Mouse (Mus musculus) stomach, postnatal 0 days (tissue): ENCODE data around the gene Pdik1l. TPM values are rescaled to one million over a fixed set of nuclear protein-coding genes. Genes with fewer than 3 reads are reported as not detected.

Source experiments
- ATAC-seq: fragments of 200-750 bp; cut with Nextera tagmentation; 2 replicates; pipeline ENCODE4 v1.8.0; 2017; ENCODE audit not compliant: low FRiP score, low TSS enrichment
- DNase-seq: peaks from one replicate; pipeline ENCODE4 v3.0.0-alpha.2; 2016; ENCODE audit warnings: low spot score
- H3K27ac ChIP-seq: fragments of 300-500 bp; sonication (generic); replicated peaks from 2 replicates; pipeline ENCODE4 v1.5.1; 2014; ENCODE audit warnings: mild to moderate bottlenecking, control low read depth
- H3K27me3 ChIP-seq: fragments of 300-500 bp; sonication (generic); 2 replicates; pipeline ENCODE4 v1.6.1; 2014; ENCODE audit warnings: low read length; ENCODE audit not compliant: control insufficient read depth, insufficient read depth
- H3K36me3 ChIP-seq: fragments of 300-500 bp; sonication (generic); 2 replicates; pipeline ENCODE4 v1.6.1; 2014; ENCODE audit warnings: low read length, mixed read lengths; ENCODE audit not compliant: control insufficient read depth, insufficient read depth
- H3K4me1 ChIP-seq: fragments of 300-500 bp; sonication (generic); replicated peaks from 2 replicates; pipeline ENCODE4 v1.6.1; 2014; ENCODE audit warnings: antibody characterized with exemption; ENCODE audit not compliant: control insufficient read depth, insufficient read depth
- H3K4me2 ChIP-seq: fragments of 300-500 bp; sonication (generic); replicated peaks from 2 replicates; pipeline ENCODE4 v1.6.1; 2014; ENCODE audit warnings: low read depth, mild to moderate bottlenecking, control low read depth, moderate library complexity
- H3K4me3 ChIP-seq: fragments of 300-500 bp; sonication (generic); 2 replicates; pipeline ENCODE4 v1.5.1; 2014; ENCODE audit warnings: low read depth, low read length, control low read depth
- H3K9ac ChIP-seq: fragments of 300-500 bp; sonication (generic); 2 replicates; pipeline ENCODE4 v1.6.1; 2014; ENCODE audit warnings: mild to moderate bottlenecking, low read length, control low read depth, mixed read lengths
- H3K9me3 ChIP-seq: fragments of 300-500 bp; sonication (generic); 2 replicates; pipeline ENCODE4 v1.6.1; 2016; ENCODE audit warnings: low read length; ENCODE audit not compliant: control insufficient read depth
- CTCF ChIP-seq: IDR thresholded peaks from 2 replicates; pipeline ENCODE4 v1.5.1; 2016; ENCODE audit warnings: antibody characterized with exemption, low read depth, mild to moderate bottlenecking, moderate library complexity
- EP300 ChIP-seq: optimal IDR thresholded peaks from 2 replicates; pipeline ENCODE3; 2016; ENCODE audit warnings: antibody characterized with exemption
- WGBS: fragments of 180-500 bp; shearing (Covaris S2); extraction: QIAGEN DNeasy Blood & Tissue Kit; methylation state at CpG from one replicate; pipeline ENCODE4 v1.1.7; 2014; 5-methylcytosine and 5-hydroxymethylcytosine counted together
- polyA plus RNA-seq: library from polyadenylated mRNA; unstranded; fragments of >200 nt; fragmentation: Nextera tagmentation; extraction: Ambion mirVana; gene quantifications from 2 replicates; pipeline ENCODE4 v1.2.1, GENCODE M21; 2015

The Pdik1l gene
- polyA plus RNA-seq, 1 experiment from 2014 or later, result 8.4 TPM

DNA sequence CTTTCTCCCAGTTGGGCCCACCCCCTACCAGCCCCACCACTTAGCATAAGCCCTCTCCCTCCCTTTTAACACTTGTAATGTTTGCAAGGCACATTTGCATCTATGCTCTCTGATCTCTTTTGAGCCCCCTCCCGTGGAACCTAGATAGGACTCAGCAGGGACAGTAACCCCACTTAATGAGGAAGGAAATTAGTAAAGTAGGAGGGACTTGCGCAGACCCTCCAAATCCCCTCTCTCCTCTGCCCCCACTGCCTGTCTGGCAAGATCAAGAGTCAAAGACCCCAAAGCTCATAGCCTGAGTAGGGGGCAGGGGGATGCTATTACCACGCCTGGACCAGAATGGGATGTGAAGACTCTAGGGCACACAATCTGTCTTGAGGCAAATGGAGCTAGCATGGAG is 32.9 kb downstream of the Pdik1l start:
- TF ChIP-seq CTCF, result no peak
- TF ChIP-seq EP300, result no peak
- no peak for ATAC-seq
- Histone ChIP-seq H3K9me3 (no peaks in the 10 kb centered on the region), H3K4me3 (no peak overlapping the region), H3K4me1 (0 out of 2 replicates have a peak, but pooled peaks cover 2% of the 10 kb centered on the region), H3K9ac (no peak overlapping the region), H3K27me3 (peaks cover 11% of the 10 kb centered on the region; the same call in 1 of the 2 replicates), H3K4me2 (no peak overlapping the region), H3K36me3 (no peaks in the 10 kb centered on the region), H3K27ac (no peak overlapping the region)
- 52% methylated on average over 3 of the region's 3 CpGs for WGBS
- DNase-seq, result no peak

DNA sequence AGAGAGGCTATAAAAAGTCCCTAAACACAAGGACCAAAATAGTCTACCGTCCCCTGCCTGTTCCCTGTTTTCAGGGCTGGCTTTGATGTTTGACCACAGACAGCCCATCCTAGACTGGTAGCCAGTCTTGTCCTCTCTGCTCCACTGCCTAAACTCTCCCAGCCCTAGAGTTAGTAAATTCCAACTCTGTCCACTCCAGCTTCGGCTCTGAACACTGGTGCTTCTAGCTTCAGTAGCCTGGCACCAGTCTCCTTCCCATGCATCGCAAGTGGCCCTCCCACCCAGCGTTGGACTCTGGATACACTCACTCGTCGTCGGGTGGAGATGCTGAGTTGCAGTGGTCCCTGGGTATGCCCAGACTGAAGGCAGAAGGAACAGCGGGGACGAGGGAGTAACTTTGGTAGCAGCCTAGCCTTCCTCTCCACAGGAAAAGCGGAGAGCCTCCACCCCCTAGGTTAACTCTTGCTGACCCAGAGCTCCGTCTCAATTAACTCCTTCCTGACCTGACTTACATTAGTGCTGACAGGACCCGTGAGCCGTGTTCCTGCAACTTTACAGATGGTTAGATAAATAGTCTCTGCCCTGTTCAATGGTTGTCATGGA is 33.9 kb downstream of the Pdik1l start, which contains the start of gene Grrp1:
TSS of gene Grrp1 (minus strand) at position 385 of the 603 bp plus-strand sequence.
- Histone ChIP-seq H3K9ac (0 out of 2 replicates have a peak within 1 kb of the TSS, but pooled peaks have one; percentile 23), H3K9me3 (no peaks in the 10 kb centered on the region), H3K4me2 (peak within 1 kb of the TSS; percentile 37), H3K4me1 (0 out of 2 replicates have a peak, but pooled peaks cover 2% of the 10 kb centered on the region), H3K27ac (peak within 1 kb of the TSS; percentile 40; the same call in 1 of the 2 replicates), H3K27me3 (peaks cover 11% of the 10 kb centered on the region; the same call in 1 of the 2 replicates), H3K36me3 (no peaks in the 10 kb centered on the region), H3K4me3 (peak within 1 kb of the TSS; percentile 27)
- ATAC-seq (no peak), DNase-seq (no peak)
- TF ChIP-seq EP300 (no peak), CTCF (no peak)
- WGBS, result 3% methylated on average over 13 of the region's 13 CpGs

DNA sequence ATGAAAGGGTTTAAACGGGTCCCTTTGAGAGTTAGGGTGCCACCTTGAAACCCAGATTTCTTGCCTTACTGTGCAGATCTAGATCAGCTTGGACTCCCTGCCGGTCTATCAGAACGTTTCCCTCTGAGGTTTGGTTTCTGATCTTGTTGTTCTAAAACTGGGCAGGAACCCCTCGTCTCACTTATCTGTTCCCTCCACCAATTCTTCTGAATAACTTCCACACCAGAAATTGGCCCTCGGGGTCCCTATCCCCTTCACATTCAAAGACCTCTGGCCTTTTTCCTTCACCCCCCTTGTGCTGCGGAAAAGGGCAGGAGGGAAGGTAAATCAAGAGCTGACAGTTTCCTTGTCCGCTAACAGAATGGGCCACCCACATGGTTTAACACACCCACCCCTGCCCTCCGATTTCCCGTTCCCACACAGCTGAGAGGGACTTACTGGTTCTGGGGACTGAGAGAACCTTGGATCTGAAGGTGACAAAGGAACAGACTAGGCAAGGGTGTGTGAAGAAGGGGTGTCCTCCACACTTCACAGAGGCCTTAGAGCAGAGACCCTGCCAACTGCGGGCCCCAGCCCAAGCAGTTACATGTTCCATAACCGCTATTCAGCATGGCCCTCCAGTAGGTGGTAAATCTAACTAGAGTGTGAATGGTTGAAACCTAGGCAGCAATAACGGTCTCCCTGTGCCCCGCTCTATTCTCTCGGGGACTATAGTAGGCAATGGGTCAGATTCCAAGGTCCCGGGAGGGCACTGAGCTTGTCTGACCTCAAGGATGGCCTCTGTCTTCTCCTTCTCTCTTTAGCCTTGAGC is 34.6 kb downstream of the Pdik1l start:
- peak overlapping the region; percentile 27 for H3K4me3 ChIP-seq
- H3K36me3 ChIP-seq, result no peaks in the 10 kb centered on the region
- no peaks in the 10 kb centered on the region for H3K9me3 ChIP-seq
- H3K27ac ChIP-seq, result peak overlapping the region; percentile 40; the same call in 1 of the 2 replicates
- 0 out of 2 replicates have a peak, but pooled peaks cover 2% of the 10 kb centered on the region for H3K4me1 ChIP-seq
- 34% methylated on average over 15 of the region's 15 CpGs for WGBS
- peaks cover 11% of the 10 kb centered on the region; the same call in 1 of the 2 replicates for H3K27me3 ChIP-seq
- DNase-seq (no peak), ATAC-seq (no peak)
- TF ChIP-seq CTCF (no peak), EP300 (no peak)
- H3K9ac ChIP-seq, result 0 out of 2 replicates have a peak overlapping the region, but pooled peaks have one; percentile 23
- peak overlapping the region; percentile 37 for H3K4me2 ChIP-seq

DNA sequence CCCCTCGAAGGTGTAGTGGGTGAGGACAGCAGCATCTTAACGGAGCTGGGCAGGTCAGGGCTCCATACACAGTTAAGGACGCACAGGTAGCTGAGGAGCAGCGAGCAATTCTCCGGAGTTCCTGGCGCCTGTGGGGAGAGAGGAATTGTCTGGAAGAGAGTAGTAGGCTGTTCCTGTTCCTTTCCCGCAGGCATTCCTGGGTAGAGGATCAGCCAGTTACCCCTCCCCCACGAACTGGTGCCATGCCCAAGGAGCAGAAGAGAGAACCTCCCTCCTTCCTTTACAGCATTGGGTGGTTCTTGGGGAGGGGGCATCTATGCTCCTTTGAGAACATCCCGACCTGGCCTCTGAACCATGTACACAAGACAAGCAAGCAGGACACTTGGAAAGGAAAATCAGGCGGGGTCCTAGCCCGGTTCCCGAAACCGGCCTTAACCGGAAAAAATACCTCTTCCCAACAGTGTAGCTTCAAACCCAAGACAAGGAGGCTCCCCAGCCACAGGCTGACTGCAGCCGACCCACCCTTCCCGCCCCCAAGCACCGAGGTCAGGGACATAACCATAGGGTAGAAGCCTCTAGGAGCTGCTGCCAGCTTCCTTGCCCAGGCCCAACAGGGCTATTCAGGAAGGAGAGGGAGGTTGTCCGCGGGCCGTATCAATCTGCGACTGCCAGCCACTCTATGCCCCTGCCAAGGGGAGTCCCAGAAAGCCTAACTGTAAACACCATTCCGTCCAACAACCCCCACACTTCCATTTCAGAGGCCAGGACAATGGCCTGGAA is 35.4 kb downstream of the Pdik1l start:
- peaks cover 11% of the 10 kb centered on the region; the same call in 1 of the 2 replicates for H3K27me3 ChIP-seq
- peak overlapping the region; percentile 47; the same call in 1 of the 2 replicates for H3K9ac ChIP-seq
- H3K9me3 ChIP-seq, result no peaks in the 10 kb centered on the region
- H3K4me1 ChIP-seq, result 0 out of 2 replicates have a peak, but pooled peaks cover 2% of the 10 kb centered on the region
- DNase-seq (no peak), ATAC-seq (no peak)
- H3K4me3 ChIP-seq, result peak overlapping the region; percentile 42
- H3K36me3 ChIP-seq, result no peaks in the 10 kb centered on the region
- H3K4me2 ChIP-seq, result peak overlapping the region; percentile 82
- H3K27ac ChIP-seq, result 0 out of 2 replicates have a peak overlapping the region, but pooled peaks have one; percentile 18
- WGBS, result 30% methylated on average over 22 of the region's 22 CpGs
- TF ChIP-seq EP300 (no peak), CTCF (no peak)

DNA sequence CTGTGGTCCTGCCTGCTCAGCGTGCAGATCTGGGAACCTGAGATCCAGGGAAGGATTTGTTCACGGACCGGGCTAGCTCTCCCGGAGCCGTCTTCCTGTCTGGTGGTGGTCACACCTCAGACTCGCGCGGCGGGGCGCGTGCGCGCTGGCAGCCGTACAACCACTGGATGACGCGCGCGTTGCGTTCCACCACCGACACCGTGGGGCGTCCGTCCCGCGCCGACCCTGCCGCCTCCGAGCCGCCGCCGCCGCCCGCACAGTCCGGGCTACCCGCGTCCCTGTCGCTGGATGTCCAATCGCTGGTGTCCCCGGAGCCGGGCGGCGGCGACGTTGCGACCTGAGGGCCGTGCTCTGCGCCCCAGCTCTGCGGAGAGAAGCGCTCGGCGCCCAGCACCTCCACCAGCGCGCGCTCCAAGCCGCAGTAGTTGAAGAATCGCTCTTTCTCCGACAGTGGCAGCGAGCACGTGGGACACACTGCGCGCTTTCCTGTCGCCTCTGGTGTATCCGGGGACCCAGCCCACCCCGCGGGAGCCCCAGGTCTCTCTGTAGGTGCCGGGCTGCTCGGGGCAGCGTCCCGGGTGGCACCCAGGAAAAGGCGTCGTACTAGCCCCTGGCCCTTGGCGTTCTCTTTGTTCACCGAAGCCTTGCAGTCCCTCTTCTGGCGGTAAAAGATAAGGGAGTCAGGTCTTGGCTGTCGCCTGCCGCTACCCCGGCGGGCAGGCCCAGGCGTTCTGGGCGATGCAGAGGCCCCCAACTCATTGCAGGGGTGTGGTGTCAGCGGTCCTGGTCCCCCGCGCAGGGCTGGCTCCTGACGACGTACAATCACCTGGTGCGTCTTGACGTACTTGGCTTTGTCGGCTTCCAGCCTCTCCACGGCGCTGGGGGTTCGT is 36.2 kb downstream of the Pdik1l start:
- Histone ChIP-seq H3K4me3 (peak overlapping the region; percentile 42), H3K4me2 (peak overlapping the region; percentile 82), H3K9ac (peak overlapping the region; percentile 47), H3K27ac (0 out of 2 replicates have a peak overlapping the region, but pooled peaks have one; percentile 13), H3K4me1 (0 out of 2 replicates have a peak, but pooled peaks cover 2% of the 10 kb centered on the region), H3K36me3 (no peaks in the 10 kb centered on the region), H3K9me3 (no peaks in the 10 kb centered on the region), H3K27me3 (peaks cover 11% of the 10 kb centered on the region; the same call in 1 of the 2 replicates)
- TF ChIP-seq EP300, result no peak
- no peak for TF ChIP-seq CTCF
- DNase-seq (peak; percentile 49), ATAC-seq (no peak)
- 1% methylated on average over 87 of the region's 91 CpGs for WGBS
